Mouse (Mus musculus) kidney, adult 8-10 months (tissue): ENCODE results near the gene Cfp.

Experiments used
- DNase-seq, 2 experiments: peaks; one replicate each; pipeline ENCODE4 v3.0.0; 2022

The Cfp gene

DNA sequence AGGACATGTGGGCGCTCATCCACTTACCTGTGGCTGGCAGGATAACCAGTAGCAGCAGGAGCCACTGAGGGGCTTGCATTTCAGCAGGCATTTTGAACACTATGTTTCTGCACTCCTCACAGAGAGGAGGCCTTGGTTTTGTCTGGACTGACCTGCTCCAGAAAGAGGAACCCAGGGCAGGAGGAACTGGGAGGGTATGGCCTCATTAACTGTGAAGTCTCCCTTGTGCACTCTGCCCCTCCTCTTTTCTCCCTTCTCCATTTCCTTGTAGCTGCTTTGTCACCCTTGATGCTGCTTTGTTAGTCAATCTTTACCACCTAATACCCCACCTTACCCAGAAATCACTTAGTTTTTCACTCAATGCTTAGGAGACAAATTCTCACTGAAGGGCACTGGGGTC lies at the start of gene Cfp:
Gene Cfp, minus strand, starts transcription at position 192 of the 400 bp plus-strand sequence.
- DNase-seq: no peak

DNA sequence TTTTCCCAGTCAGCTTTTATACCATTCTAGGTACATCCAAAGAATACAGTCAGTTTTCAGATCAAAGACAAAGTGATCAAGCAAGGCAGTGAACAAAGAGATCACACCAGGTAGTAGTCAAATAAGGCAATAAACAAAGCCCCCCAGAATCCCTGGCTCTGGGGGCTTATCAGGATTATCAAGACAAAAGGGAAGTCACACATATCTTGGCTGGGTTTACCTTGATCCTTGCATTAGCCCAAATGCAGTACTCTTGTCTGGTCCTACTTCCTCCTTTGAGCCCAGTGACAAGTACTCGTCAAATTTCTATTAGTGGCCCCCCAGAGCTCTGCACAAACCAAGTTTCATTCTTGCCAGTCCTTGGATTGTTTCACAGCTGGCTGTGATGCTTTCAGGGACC lies 49.5 kb upstream of the Cfp start:
- DNase-seq: no peak

DNA sequence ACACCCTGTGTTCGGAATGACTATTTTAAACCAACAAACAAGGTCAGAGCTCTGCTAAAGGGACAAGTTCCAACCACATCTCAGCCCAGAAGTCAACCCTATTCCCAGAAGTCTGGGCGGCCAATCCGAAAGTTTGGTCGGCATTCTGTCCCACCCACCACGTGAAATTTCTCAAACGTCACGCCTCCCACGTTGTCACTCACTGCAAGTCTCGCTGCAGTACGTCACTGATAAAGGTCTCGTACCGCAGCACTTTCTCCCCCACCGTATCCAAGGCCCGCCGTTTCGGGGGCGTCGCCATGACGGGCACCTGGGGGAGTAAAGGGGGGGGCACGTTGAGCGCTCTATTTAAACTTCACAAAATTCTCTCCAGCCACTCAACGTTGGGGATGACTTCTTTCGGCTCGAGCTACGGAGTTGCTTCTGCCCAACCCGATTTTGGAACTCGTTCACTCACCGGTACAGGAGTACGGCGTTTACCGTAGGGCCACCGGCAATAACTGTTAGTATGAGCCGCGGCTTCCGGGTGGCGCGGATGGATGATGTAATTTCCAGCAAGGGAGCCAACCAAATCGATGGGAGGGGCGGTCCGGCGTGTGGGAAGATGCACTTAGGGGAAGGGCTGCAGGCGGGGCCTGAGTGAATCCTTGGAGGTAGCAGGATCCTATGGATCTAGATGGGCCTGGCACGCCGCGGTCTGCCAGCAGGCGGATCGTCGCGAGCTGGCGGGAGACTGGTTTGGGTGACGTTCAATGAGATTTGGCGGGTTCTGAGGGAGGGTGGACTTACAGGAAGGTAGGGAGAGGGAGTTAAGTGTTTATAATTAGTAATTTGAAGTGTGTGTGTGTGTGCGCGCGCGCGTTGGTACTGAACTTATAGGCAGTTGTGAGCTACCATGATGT lies 30.4 kb upstream of the Cfp start, which contains the start of gene Uxt:
Gene Uxt, minus strand, starts transcription at position 541 of the 902 bp plus-strand sequence.
- DNase-seq: peak; percentile 84 to 87

DNA sequence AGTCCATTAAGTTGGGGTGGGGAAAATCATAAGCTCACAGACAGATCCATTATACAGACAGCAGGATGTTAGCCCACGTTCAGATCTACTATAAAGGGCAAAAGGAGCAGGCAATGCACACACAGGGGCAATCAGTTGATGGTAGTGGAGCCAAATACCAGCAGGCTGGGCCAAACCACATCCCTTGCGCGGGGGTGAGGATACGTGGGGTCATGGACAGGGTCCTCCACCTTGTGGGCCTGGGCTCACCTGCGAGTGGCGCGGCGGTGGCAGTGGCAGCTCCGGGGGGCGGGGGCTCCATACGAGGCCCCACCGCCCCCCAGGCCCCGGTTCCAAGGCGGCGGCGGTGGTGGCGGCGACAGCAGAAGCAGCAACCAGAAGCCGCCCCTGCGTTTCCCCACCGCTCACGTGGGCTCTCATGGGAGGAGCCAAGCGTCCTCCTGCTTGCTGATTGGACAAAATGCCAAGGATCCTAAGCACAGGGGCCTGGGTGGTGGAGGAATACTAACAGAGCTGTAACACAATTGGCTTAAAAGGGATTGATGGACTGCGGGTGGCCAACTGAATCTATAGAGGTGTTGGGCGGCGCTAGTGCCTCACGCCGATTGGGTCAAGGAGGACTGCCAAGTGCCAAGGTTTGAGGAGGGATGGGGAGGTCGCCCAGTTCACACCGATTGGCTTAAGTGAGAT lies 19.0 kb upstream of the Cfp start, which contains the start of gene Elk1:
Gene Elk1, minus strand, starts transcription at position 418 of the 690 bp plus-strand sequence.
- peak; percentile 79 to 89 for DNase-seq

DNA sequence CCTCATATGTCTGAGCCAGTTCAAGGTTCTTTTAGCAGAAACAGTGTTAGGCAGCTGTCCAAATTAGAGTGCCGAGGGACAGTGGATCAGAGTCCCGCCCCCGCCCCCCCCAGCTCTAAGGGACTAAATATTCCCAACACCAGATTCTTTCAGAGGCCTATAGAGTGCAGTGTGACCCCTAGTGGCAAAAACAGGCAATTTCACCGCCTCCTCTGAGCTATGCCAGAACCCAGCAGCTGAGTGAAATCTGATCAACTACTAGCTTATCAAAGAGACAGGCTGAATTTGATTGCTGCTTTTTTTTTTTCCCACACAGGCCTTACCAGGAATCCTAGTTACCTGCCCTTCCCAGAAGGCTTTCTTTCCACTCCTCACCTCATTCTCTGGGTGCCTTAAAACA lies 14.7 kb upstream of the Cfp start:
- DNase-seq: peak; percentile 14 to 57

DNA sequence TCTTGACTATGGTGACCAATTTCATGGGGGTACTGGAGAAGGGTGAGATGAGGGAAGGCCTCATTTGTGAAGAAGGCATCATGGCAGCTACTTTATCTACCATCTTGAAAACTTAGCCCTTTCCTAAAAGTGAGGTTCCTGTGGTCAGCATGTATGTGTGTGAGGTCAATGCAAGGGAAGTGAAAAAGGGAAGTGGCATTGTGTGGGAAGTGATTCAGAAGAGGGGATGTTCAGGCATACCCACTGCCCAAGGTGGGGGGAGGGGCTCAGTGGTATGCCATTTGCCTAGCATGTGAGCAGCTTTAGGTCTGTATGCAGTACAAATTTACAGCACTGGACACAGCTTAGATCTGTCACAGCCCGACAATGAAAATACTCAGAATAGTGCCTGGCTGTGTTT lies 608 bp upstream of the Cfp start:
- no peak for DNase-seq

DNA sequence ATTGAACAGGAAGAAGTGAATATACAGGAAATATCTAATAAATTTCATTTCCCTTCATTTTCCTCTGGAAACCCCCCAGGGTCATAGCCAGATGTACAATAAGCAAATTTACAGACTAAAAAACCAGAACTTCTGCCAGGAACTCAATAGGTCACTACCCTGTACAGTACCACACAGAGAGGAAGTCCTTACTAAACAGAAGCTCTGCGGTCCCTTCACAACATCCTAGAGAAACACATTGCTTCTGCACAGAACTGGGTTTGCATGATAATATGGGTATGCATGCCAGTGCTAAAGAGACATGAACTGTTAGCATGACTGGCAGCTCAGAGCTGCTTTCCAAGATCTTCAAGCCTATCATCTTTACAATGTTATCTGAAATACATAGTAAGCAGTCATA lies 1.5 kb downstream of the Cfp start:
- DNase-seq: no peak

DNA sequence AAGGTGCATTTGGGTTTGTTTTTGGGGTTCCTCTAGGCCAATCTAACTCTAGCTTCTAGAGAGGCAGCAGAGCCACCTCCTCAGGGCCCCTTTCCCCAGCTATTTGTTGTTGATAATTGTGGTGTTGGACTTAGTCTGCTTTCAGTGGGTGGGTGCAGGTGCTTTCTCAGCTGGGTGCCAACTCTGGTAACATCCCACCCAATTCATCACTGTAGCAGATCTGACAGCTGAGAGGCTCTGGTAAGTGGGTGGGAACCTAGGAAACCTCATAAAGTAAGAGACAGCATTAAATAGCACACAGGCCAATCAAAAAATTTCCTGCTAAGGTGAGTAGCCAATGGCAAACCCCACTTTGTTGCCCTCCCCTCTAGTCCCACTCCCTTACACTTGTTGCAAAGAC lies 6.4 kb downstream of the Cfp start:
- no peak for DNase-seq

DNA sequence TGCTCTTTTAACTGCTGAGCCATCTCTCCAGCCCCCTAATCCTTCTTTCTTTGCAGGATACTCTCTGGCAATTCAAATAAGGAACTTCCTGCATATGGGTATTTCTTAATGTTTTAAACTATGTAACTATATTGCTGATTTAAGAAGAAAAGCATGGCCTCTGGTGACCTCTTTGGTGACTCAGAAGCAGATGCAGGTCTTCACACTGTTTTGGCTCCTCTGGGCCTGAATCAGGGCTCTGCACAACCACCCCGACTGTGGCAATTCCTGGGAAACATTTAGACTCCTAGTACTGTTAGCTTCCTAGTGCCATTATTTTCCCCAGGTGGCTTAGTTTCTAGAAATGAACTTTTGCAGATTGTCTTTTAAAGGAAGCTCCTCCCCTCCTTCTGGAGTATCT lies 7.8 kb downstream of the Cfp start:
- no peak for DNase-seq

DNA sequence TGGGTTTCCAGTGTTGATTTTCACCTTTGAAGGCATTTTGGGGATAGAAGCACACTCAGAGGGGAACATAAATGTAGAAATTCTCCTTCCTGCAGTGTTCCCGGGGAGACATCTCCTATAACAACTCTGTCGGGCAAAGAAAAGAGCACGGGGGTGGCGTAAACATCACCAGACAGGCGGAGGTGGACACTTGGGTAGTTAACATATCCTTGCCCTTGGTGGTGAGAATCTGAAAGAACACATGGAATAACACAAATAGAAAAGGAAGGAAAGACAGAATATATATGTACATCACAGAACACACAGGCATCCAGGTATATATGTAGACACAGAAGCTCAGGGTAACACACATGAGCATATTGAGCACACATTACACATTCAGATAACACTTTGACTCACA lies 10.0 kb downstream of the Cfp start:
- DNase-seq: no peak

DNA sequence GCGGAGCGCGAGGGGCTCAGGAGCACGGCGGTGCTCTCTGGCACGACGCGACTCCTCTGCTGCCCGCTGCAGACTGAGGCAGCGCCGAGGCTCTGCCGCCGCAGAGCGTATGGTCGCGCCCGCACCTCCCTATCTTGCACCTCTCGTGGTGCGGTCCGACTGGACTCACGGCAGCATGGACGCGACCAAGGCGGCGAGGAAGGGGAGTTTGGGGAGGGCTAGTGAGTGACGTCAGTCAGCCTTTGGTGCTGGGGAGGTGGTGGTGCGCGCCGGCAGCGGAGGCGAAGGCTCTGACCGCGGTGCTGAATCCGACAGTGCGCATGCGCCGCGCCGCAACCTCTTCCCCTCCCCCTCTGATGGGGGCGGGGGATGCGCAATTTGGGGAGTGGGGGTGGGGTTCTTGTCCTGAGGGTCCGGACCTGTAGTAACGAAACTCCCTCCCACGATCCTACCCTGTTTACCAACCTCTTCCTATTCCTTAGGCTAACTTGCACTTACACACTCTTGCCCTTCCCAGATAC lies 10.5 kb downstream of the Cfp start, which contains the start of gene Syn1:
Gene Syn1, minus strand, starts transcription at position 161 of the 521 bp plus-strand sequence.
- DNase-seq: peak; percentile 68

DNA sequence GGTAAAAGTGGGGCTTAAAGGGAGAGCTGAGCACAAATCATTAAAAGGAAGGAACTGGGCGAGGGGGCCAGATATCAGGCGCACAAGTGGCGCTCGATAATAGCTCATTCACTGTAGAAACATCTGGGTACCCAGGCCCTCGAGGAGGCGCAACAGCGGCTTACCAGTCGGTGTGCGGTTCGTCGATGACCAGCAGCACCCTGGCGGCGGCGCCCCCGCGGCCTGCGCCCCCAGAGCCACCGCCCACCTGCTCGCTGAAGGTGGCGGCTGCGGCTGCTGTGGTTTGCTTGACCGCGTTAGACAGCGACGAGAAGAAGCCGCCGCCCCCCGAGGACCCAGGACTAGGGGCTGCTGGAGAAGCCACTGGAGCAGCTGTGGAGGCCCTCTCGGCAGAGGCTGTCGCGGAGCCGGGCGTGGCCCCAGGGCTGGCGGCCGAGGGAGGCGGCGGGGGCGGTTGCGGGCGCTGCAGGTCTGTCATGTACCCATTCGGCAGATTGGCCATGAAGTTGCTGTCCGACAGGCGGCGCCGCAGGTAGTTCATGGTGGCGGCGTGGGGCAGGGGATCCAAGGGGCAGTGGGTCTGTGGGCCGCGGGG lies 11.0 kb downstream of the Cfp start:
- DNase-seq: no peak

DNA sequence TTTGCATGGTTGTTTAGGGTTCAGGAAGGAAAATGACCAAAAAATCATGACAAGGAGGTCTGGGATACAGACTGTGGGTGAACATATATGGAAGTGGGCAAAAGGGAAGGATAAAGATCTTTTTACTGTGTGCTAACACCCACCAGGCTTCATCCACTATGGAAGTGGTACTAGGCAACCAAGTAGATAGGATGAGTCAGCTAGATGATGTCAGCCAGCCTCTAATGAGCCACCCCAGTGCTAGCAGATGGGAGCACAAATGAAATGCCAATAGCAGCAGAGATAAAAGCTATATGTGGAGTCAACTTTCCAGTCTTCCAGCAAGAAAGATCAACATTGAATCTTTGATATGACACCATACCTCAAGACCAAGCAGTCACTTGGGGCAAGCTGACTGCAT lies 16.3 kb downstream of the Cfp start:
- no peak for DNase-seq

DNA sequence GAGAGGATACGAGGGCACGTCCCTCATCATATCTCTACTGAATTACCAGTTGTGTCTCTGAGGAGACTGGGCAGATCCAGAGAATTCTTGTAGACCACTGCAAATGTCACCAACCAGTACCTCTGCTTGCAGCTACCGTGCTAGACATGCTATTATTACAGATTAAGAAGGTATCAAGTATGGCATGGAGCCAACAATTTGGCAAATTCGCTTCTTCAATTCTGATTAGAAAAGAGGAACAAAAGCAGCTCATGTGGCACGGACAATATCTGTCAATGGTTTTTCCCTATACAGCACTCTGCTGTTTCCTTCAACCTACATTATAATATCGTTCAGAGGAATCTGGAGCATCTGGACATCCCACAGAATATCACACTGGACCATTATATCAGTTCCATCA lies 17.6 kb downstream of the Cfp start:
- no peak for DNase-seq

DNA sequence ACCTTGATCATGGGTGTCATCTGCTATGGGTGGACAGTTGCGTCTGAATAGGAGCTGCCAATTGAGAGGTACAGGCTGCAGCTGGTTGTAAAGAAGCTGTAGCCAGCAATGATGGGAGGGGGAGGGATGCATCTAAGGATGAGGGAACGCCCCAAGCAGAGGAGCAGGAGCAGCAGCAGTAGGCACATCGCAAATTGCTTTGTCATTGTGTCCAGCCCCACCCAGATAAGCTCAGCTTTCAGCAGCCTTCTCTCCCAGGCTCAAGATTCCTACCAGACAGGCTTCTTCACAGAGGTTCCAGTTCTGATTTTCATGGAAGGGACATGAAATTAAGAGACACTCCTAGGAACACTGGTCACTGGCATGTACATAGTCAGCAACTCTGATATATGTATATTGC lies 21.3 kb downstream of the Cfp start:
- no peak for DNase-seq
